Mouse (Mus musculus) gonadal fat pad, adult 2 months (tissue): ENCODE results near the gene Lancl1. TPM values are rescaled to one million over a fixed set of nuclear protein-coding genes. Genes with fewer than 3 reads are reported as not detected.

Experiments used
- DNase-seq: peaks from one replicate; pipeline ENCODE4 v3.0.0-alpha.2; 2012; ENCODE audit warnings: low read depth
- polyA plus RNA-seq: library from polyadenylated mRNA; depleted of rRNA; stranded (reverse); fragments of >200 nt; gene quantifications from 2 replicates; pipeline ENCODE4 v1.2.3, GENCODE M21; 2012; rRNA removed

The Lancl1 gene
- polyA plus RNA-seq, result 69.9 and 70.1 TPM in 2 replicates

DNA sequence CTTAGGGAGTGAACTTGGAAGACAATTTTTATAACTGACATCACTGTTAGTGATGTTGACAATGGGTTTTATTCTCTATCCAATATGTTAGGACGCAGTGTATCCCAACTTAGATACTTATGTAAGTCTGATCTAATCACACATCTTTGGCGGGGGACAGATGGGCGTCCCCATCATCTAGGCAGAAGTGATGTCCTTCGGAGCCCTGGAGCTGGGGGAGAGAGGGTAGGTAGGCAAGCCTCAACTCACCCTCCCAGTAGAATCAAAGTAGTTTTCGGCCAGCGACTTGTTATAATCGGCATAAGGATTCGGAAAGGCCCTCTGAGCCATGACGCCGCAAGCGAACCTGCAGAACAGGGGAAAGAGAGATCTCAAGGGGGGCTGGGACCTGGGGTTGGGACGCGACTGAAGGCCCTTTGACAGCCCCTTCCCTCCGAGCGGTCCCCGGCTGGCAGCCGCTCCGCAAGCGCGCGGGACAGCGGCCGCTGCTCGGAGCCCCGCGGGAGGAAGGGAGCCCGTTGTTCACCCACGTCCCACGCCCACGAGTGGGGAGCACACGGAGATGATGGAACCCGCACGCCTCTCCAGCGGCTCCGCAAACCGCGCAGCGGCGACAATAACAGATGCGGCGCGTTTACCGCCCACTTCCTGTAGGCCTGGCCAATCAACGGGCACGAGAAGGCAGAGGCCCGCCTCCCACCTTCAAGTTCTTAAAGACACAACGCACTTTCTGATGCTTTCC lies at the start of gene Lancl1:
TSS of gene Lancl1 (minus strand) at position 627 of the 742 bp plus-strand sequence.
- DNase-seq, result no peak

DNA sequence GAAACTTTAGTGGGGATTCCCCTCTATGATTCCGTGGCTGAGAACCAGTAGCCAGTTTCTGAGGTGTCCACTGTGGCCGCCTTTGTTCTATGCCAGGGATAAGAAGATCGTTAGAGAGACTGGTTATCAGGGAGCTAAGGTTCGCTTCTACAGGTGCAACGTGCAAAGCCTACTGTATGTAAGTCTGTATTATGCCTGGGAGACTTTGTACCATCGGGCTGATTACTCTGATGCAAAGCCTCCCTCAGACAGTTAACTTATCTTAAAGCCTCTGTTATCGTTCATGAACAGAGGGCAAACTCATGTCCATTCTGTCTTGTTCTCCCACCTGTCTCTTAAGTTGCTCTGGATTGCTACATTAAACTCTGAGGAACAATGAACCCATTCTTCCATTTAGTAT lies 40.5 kb upstream of the Lancl1 start:
- no peak for DNase-seq

DNA sequence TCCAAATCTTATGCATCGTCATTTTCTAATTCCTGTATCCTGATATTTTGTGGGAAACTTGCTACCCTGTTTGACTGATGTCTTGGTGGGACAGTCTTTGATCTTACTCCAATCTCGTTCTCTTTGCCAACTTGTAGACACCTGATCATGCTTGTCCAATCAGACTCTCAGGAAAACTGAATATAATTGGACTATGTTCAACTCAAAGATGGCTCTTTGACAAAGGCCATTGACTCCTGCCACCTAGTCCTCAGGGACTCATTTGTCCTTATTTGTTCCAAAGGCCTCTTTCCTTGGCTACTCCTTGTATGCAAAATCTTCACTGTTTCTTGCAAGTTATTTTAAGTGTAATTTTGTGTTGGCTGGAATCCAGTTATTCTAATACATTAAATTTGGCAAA lies 40.0 kb upstream of the Lancl1 start:
- DNase-seq, result no peak

DNA sequence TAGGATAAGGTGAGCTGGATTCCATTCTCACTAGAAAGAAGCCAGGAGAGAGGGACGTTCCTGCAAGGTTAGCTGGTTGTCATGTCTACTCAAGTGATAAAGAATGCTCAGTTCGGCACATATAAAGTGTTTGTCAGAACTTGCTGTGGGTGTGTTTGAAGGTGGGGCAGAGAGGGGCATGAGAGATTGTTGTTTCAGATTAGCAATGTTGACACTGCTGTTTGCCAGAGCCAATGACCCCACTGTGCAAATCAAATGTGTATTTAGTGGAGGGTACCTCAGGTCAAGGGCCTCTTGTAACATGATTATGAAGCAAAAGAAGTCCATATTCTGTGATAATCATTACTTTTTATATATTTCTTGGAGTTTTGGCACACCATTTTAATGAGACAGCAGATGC lies 39.1 kb upstream of the Lancl1 start:
- DNase-seq, result no peak

DNA sequence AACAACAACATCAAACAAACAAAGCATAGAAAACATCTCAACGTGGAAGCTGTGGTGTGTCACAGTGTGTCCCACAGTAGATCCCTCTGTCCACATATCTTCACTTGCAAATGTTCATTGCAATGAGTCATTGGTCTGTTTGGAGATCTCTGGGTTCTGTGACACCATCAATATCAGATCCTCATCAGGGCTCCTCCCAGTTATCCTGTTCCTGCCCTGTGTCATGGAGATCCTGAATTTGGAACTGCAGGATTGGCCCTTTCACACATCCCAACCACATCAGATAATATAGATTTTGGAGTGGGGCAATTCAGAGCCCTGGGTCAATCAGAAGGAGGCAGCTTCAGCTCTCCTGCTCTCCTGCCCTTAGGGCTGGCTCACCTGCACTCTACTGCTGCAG lies 28.9 kb upstream of the Lancl1 start:
- DNase-seq, result no peak

DNA sequence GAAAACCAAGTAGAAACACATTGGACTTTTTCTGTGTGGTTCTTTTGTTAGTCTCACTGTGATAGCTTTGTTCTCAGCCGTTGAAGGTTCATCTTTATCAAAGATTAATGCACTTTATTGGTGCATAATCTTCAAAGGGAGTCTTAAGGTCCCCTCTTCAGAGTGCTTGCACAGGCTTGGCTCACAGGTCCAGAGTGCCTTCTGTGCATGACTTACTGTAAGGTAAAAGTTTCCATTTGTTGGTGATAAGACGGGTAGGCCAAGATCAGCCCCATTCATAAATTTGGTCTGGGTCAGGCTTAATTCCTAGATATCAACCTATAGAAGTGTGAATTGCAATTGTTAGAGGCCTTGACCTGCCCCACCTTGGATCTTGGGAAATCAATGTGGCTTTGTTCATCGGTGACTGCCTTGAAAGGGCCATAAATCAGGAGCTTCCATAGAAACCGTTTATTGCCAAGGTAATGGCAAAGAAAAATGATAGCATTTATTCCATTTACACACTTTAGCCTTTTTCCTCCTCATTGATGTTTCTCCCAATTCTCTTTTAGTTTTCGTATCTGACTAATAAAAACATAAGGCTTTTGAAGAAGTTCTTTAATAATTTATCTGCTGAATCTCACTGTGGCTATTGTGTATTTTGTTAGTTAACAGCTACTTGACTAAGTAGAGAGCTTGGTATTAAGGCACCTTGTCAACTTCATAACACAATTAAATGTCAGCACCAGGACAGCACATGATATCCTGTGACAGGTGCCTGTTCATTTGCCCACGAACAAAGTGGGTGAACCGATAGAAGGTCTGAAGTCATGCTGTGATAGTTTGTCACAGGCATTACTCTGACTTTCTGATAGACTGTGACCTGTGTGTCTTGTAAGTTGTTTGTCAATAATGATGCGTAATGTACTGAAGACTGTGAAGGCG lies 26.9 kb upstream of the Lancl1 start:
- no peak for DNase-seq

DNA sequence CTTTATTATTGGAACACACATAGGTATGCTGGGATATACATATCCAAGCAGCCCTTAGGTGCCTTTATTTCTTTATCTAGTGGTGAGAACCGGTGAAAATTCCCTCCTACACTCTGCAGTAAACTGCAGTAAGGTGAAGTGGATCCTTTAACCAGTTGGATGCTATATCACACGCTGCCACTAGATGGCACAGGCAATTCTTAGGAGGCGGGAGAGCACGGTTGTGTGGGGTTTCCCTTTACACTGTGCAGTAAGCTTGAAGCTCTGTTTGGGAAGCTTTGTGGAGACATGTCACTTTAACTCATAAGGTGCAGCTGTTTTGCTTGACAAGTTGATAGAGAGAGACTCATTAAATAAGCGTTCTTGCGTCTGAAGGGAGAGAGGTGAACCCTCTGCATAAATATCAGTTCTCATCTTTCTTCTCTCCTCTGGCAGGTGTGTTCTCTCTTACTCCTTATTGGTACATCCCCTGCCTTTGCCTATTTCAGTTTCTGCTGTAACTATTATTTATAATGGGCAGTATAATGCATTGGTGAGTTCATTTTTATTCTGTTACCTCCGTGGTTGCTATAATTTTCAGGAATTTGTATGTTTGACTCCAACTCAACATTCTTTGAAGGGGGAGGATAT lies 22.9 kb upstream of the Lancl1 start:
- no peak for DNase-seq

DNA sequence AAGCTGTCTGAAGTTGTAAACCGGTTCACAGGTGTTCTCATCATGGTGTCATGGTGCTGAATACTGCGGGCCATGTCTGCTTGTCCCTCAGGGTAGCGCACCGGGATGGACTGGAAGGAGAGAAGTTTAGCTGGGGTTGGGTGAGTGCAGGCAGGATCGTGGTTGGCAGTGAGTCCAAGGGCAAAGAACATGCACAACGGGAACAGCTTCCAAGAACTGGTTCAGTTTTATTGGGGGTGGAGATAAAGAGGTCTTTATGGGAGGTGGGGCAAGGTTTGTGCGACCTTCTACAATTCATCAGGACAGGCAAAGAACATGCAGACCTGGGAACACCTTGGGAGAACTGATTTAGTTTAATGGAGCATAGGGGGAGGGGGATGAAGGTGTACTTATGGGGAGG lies 17.1 kb upstream of the Lancl1 start:
- no peak for DNase-seq

DNA sequence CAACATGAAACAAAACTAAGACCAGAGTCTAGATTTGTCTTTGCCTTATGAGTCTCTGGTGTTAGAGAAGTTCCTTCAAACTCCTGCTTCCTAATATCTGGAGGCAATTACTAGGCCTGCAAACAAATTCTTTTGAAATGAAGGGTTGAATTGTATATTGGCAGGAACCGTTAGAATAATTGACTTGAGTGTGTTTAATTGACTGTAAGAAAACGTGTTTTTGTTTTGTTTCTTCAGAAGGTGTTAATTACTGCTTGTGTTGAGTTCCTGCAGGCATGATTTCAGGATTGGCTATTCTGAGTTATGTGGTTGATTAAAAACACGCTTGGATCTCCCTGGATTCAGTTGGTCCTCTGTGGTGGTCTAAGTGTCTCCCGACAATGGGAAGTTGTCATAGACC lies 14.0 kb upstream of the Lancl1 start:
- DNase-seq, result no peak

DNA sequence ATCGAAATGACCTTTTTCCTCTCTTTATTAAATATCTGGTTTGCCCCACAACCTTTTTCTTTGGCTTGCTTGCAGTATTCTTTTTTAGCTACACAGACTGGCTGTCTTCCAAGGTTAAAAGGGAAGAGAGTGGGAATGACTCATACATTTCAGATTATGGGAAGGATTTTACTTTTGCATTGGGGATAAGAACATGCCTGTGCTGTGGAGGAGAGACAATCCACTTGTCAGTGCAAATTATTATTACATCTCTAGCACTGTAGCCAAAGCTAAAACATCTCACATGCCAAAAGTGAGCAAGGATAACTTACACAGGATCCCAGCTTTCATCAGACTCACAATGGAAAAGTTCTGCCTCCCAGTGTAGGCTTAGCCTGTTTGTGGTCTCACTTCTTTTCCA lies 10.9 kb upstream of the Lancl1 start:
- no peak for DNase-seq

DNA sequence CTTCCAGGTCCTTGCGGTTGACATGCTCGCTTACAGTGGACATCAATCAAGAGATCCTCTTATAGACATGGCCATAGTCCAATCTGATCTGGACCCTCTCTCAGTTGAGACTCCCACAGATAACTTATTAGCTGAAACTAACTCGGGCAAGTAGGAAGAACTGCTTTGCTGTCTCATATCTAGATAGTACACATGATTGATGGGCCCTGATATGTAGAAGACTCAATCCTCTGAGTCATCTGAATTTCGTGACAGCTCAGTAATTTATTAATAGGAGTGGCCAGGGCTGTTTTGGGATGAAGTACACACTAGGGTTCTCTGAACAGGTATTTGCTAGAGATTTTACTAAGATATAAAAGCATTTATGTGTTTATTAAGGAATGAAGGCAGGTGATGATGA lies 10.0 kb upstream of the Lancl1 start:
- no peak for DNase-seq

DNA sequence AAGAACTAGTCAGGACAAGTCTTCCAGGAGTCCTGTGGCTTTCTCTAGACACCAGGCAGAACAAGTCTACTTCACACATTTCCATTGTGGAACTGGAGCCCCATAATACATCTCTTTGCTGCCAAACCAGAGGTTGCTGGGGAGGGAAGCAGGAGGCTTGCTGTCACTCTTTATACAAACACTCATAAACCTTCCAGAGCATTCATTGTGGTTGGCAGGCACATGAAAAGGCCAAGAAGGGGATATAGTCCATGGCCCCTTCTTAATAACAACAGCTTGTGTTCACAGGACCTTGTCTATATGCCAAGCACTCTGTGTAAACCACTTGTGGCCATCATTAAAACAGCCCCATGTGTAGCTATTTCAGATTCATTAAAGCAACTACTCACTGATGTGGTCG lies 6.4 kb upstream of the Lancl1 start:
- no peak for DNase-seq

DNA sequence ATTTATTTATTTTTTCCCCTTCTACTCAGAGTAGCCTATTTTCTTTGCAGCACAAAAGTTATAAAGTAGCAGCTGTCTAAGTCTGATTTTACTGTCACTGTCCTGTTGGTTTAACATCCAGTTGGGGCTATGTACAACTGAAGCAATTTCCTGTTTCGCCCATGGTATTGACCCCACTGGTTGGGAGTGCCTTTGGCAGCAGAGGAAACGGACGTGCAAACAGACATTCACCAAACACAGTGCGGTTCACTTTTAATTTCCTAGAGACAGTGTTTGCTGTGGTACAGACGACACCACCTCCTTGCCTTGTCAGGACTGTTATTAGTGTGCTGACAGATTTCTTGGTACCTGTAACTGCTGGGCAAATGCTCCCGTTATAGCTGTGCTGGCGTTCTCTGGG lies 3.9 kb upstream of the Lancl1 start:
- no peak for DNase-seq

DNA sequence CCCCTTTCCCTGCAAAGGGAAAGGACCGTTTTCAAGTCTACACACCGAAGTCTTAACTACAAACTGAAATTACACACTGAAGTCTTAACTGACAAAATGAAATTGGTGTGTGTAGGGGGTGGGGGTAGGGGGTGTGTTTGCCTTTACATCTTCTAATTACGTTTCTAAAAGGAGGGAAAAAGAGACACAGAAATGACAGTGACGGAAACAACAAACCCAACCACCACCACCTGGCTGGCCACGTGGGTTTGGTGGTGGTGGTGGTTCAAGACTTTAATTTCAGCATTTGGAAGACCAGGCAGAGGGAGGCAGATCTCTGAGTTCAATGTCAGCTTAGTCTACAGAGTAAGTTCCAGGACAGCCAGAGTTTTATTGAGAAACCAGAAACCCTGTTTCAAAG lies 411 bp upstream of the Lancl1 start:
- DNase-seq, result no peak

DNA sequence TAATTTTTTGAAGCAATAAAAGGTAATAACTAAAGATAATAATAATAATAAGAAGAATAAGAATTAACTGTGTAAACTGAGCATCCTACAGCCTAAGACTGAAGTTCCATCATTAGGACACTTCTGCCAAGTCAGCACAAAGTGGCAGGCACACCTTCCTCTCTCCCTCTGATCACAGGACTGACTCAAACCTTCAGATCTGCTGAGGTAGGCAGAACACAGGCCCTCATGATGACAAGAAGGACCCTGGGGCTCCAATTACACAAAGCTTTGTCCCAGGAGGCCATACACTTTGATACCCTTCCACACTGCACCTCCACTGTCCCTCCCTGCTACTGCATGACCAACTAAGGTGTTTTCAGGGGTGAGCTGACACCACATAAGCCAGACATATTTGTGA lies 1.5 kb downstream of the Lancl1 start:
- DNase-seq, result no peak

DNA sequence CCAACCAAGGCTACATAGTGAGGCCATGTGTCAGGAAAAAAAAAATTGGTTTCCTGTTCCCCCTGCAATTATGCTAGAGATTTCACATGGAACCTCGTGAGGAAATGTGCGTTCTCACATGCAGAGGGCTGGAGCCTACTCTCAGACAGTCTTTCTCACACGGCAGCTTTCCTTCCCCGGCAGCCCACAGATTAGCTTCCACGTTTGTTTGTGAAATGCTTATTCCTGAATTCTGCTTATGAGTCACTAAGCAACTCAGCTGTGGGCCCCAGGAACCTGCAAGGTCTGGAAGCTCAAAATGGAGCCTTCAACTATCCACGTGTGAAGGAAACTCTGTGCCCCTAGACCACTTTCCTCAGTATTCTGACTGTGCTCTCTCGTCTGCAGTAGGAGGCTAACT lies 5.4 kb downstream of the Lancl1 start:
- DNase-seq, result no peak

DNA sequence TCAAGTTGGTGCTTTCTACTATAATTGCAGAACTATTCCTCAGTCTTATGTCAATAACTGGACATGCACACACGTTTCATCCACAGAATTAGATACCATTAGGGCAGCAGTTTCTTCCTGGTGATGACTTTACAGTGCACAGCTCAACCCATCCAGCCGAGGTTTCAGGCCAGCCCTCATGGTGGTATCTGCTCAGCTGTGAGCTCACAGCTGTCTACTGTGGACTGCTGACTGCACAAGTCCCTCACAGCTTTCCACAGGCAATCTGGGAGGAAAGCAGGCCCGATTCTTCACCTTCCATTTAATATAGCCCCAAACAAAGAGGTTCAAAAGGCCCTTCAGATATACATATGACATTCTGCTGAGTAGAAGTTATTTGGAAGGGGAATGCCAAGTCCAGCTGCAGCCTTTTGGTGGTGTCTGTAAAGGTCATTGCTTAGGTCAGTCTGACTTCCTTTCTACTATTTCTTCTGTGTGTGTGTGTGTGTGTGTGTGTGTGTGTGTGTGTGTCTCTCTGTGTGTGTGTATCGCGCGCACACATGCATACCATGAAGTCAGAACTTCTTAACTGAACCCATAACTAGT lies 11.7 kb downstream of the Lancl1 start:
- no peak for DNase-seq

DNA sequence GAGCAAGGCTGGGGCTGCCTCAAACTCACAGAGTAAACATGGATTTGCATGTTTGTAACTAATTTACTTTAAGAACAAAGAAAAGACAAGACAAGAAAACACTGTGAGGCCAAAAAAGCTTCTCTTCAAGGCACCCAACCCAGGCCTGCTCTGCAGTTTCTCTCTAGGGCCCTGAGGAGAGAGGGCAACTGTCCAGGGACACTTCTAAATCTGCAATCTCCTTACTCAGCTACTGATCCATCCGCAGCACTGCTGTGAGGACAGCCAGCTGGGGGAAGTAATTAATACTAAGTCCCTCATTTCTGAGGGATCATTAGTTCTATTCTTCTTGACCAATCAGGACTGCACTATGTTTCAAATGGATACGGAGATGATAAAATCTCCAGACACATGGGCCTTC lies 12.5 kb downstream of the Lancl1 start:
- no peak for DNase-seq

DNA sequence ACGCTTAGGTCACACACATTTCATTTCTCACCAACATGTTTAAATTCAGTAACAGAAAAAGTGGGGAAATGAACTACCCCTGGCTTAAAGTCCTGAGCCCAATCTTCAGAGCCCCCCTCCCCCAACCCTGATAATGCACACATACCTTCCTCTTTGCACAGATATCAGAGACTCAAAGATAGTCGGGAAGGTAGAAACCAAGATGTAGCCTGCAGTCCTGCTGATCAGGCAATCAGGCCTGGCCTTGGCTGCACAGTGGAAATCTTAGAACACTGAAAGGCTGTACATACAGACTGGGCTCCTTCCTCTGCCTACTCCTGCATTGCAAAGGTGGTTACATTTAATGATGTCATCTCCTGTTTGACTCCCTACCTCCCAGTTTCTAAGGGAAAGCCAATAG lies 15.9 kb downstream of the Lancl1 start:
- no peak for DNase-seq

DNA sequence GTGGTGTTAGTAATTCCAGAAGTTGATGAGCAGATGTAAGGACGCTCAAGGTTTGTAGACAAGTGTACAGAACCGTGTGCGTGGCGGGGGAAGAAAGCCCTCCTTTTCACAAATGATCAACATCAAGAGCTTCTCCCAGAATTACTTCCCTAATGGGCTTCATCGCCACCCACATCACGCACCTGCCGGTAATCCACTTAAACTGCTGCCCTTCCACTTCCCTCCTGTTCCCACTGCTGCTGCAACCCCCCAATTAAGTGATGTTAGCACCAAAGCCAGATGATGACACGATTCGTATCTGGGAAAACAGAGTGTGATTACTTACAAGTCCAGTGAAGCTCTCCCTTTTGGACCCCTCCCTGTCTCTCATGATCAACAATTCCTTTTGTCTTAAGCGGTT lies 16.6 kb downstream of the Lancl1 start:
- DNase-seq, result no peak

DNA sequence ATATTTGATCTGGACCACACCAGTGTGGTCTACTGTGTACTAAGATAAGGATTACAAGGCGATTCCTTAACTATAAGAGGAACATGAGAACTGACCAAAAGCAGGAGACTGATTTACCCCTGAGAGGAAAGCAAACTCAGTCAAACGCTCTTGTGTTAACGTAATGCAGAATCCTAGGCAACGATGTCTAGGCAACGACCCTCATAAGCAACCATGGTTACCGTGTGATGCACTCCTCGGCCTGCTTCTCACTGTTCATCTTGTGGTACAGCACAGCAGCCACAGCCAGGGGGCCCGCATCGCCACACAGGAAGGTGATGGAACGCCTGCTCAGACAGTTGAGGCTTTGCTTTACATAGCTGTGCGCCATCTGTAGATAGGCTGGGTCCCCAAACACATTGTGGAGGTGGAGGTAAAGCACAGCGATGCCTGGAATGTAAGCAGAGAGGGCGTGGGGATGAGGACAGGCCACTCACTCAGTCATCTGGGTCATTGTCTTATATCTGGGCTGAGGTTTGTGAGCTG lies 18.0 kb downstream of the Lancl1 start:
- DNase-seq, result no peak
